Mouse (Mus musculus) embryonic facial prominence, embryonic 13.5 days (tissue): Measurements from ENCODE around the gene Inpp5d. TPM values are rescaled to one million over a fixed set of nuclear protein-coding genes. Genes with fewer than 3 reads are reported as not detected.
"Not testable (repeated sequence)": the region's sequence is repeated elsewhere in the genome, so short reads cannot be mapped to it uniquely, and the experiment has no call there.

Source experiments
- ATAC-seq: fragments of 200-750 bp; cut with Nextera tagmentation; 2 replicates; pipeline ENCODE4 v1.8.0; 2017; ENCODE audit warnings: low read depth; ENCODE audit not compliant: insufficient number of reproducible peaks, insufficient read depth, low FRiP score, low TSS enrichment
- H3K27ac ChIP-seq: fragments of 300-500 bp; sonication (generic); 2 replicates; pipeline ENCODE4 v1.5.1; 2015; ENCODE audit warnings: moderate library complexity, mild to moderate bottlenecking, inconsistent platforms
- H3K27me3 ChIP-seq: fragments of 300-500 bp; sonication (generic); 2 replicates; pipeline ENCODE4 v1.6.1; 2015; ENCODE audit warnings: mild to moderate bottlenecking, inconsistent platforms
- H3K36me3 ChIP-seq: fragments of 300-500 bp; sonication (generic); 2 replicates; pipeline ENCODE4 v1.6.1; 2015; ENCODE audit warnings: mild to moderate bottlenecking, inconsistent platforms
- H3K4me1 ChIP-seq: fragments of 300-500 bp; sonication (generic); 2 replicates; pipeline ENCODE4 v1.6.1; 2015; ENCODE audit warnings: inconsistent platforms
- H3K4me2 ChIP-seq: fragments of 300-500 bp; sonication (generic); 2 replicates; pipeline ENCODE4 v1.6.1; 2015; ENCODE audit warnings: moderate library complexity, mild to moderate bottlenecking, inconsistent platforms
- H3K4me3 ChIP-seq: fragments of 300-500 bp; sonication (generic); 2 replicates; pipeline ENCODE4 v1.5.1; 2015; ENCODE audit warnings: mild to moderate bottlenecking, inconsistent platforms
- H3K9ac ChIP-seq: fragments of 300-500 bp; sonication (generic); 2 replicates; pipeline ENCODE4 v1.6.1; 2015; ENCODE audit warnings: mild to moderate bottlenecking, inconsistent platforms
- H3K9me3 ChIP-seq: fragments of 300-500 bp; sonication (generic); 2 replicates; pipeline ENCODE4 v1.6.1; 2016; ENCODE audit warnings: inconsistent platforms
- WGBS: fragments of 180-500 bp; shearing (Covaris S2); methylation state at CpG from one replicate; pipeline ENCODE4 v1.1.7; 2015; ENCODE audit warnings: mixed read lengths; 5-methylcytosine and 5-hydroxymethylcytosine counted together
- polyA plus RNA-seq: library from polyadenylated mRNA; unstranded; fragments of >200 nt; fragmentation: Nextera tagmentation; extraction: Ambion mirVana; gene quantifications from 2 replicates; pipeline ENCODE4 v1.2.1, GENCODE M21; 2015

The Inpp5d gene
- polyA plus RNA-seq, 1 experiment from 2014 or later: 3.6 TPM

DNA sequence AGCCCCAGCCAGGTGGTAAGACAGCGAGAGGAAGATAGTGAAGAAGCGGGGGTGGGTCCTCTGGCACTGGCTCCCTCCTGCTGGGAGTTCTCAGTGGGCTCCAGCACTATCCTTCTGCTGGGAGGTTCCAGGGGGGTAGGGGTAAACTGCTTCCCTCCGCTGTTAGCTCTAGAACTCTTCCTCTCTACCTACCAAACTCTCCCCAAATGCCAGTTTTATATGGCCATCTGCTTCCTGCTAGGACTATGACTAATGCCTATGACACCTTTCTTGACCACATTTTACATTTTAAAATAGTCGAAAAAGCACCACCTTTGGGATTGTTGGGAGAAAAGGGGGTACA lies 39.5 kb downstream of the Inpp5d start:
- Histone ChIP-seq H3K36me3 (no peaks in the 10 kb centered on the region), H3K4me1 (no peaks in the 10 kb centered on the region), H3K27ac (no peak overlapping the region), H3K4me2 (no peak overlapping the region), H3K4me3 (no peak overlapping the region), H3K27me3 (no peaks in the 10 kb centered on the region), H3K9ac (no peak overlapping the region), H3K9me3 (no peaks in the 10 kb centered on the region)
- WGBS: 80% methylated on average over 4 of the region's 4 CpGs
- ATAC-seq: no peak

DNA sequence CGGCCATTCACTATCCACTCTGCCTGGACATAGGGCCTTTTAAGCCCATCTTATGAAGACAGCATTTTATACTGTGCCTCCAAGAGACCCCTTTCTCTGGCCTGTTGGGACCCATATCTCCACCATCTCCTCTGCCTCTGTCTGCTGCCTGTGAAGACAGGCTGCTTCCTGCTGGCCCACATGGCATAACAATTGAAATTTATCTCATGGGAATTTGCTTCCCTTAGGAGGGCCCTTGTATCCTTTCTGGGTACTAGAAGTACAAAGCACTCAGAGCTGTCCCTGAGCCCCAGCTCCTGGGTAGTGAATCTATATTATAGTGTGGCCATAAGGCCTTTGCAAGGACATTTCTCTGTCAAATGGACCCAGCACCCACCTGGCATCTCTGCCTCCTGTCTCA lies 40.6 kb downstream of the Inpp5d start:
- H3K4me1 ChIP-seq: no peaks in the 10 kb centered on the region
- H3K27ac ChIP-seq: no peak overlapping the region
- H3K4me2 ChIP-seq: no peak overlapping the region
- no peak overlapping the region for H3K9ac ChIP-seq
- H3K27me3 ChIP-seq: no peaks in the 10 kb centered on the region
- no peaks in the 10 kb centered on the region for H3K9me3 ChIP-seq
- H3K36me3 ChIP-seq: no peaks in the 10 kb centered on the region
- 86% methylated on average over 1 of the region's 1 CpGs for WGBS
- no peak for ATAC-seq
- H3K4me3 ChIP-seq: no peak overlapping the region

DNA sequence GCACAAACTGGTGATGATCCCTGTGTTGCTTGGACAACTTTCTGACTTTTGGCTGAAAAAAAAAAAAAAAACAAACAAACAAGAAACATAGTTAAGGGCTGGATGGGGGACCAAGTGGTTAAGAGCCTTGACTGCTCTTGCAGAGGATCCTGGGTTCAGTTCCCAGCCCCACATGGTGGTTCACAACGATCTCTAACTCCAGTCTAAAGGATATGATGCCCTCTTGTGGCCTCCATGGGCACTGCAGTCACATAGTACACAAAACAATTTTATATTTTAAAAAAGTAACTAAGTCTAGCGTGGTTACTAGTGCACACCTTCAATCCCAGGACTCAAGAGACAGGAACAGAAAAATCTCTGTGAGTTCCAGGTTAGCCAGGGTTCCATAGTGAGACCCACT lies 43.9 kb downstream of the Inpp5d start:
- H3K4me2 ChIP-seq: no peak overlapping the region
- no peaks in the 10 kb centered on the region for H3K36me3 ChIP-seq
- H3K9me3 ChIP-seq: no peaks in the 10 kb centered on the region
- WGBS: 80% methylated on average over 2 of the region's 2 CpGs
- no peaks in the 10 kb centered on the region for H3K4me1 ChIP-seq
- ATAC-seq: no peak
- no peak overlapping the region for H3K27ac ChIP-seq
- H3K9ac ChIP-seq: no peak overlapping the region
- H3K4me3 ChIP-seq: no peak overlapping the region
- H3K27me3 ChIP-seq: no peaks in the 10 kb centered on the region

DNA sequence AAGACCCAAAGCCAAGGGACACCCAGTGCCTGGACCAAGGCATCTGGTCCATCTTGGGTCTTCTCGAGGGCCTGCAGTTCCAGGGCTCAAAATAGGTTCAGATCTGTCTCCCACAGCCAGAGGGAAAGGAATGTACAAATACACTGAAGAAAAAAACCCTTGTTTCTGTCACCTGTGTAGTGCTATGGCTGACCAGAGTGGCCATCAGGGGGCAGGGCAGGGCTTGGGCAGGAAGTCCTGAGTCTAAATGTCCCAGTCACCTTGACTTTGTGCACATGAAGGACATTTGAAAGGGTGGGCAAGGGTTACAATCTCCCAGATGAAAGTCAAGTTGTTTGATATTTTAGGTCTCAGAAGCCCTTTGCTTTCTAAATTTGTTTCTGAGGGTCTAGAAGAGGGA lies 46.9 kb downstream of the Inpp5d start:
- no peaks in the 10 kb centered on the region for H3K36me3 ChIP-seq
- ATAC-seq: no peak
- no peaks in the 10 kb centered on the region for H3K4me1 ChIP-seq
- H3K9me3 ChIP-seq: no peaks in the 10 kb centered on the region
- H3K9ac ChIP-seq: no peak overlapping the region
- 71% methylated on average over 1 of the region's 1 CpGs for WGBS
- no peak overlapping the region for H3K27ac ChIP-seq
- H3K27me3 ChIP-seq: no peaks in the 10 kb centered on the region
- H3K4me2 ChIP-seq: no peak overlapping the region
- no peak overlapping the region for H3K4me3 ChIP-seq

- WGBS: 87% methylated on average over 7 of the region's 7 CpGs
- Histone ChIP-seq H3K27ac (no peak overlapping the region), H3K9ac (no peak overlapping the region), H3K36me3 (no peaks in the 10 kb centered on the region), H3K4me3 (no peak overlapping the region), H3K4me2 (no peak overlapping the region), H3K9me3 (no peaks in the 10 kb centered on the region), H3K4me1 (no peaks in the 10 kb centered on the region), H3K27me3 (no peaks in the 10 kb centered on the region)
- ATAC-seq: no peak
Measured at GRCm38 (mm10) chr1:87668300-87668699, 48.2 kb downstream of the Inpp5d start.

GRCm38 (mm10) chr1:87671483-87671882 lies 51.4 kb downstream of the Inpp5d start:
- no peaks in the 10 kb centered on the region for H3K27me3 ChIP-seq
- no peak overlapping the region for H3K4me2 ChIP-seq
- no peaks in the 10 kb centered on the region for H3K36me3 ChIP-seq
- no peak overlapping the region for H3K4me3 ChIP-seq
- H3K27ac ChIP-seq: no peak overlapping the region
- no peaks in the 10 kb centered on the region for H3K4me1 ChIP-seq
- WGBS: 67% methylated on average over 4 of the region's 4 CpGs
- H3K9ac ChIP-seq: no peak overlapping the region
- H3K9me3 ChIP-seq: no peaks in the 10 kb centered on the region
- no peak for ATAC-seq

DNA sequence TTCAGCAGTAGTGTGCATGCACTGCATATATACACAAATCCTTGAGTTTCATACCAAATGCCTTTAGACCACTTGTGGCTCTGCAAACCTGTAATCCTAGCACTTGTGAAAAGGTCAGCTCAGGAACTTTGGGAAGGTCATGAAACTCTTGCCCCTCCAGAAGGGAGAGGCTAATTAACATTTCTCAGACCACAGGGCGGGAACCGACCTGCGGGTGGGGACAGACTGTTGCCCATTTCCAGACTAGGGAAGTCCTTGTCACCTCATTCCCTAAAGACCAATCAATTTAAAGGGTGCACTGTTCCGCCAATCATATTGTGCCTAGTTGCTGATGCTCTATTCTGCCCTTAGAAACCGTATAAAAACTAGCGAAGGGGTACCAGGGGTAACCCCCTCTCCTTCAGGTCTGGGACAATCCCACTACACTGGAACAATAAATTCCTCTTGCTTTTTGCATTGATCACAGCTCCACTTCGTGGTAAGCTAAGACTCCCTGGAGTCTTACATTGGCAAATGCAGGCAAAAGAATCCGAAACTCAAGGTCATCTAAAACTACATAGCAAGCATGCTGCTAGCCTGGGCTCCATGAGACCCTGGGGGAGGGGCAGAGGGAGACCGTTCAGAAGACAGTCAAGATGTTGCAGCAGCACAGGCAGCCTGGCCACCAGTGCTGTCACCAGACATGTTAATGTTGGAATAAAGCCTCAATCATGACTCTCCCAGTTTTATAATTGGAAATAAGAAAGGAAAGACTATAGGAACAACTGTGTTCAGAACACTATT lies 53.9 kb downstream of the Inpp5d start:
- Histone ChIP-seq H3K4me2 (no peak overlapping the region), H3K4me1 (no peaks in the 10 kb centered on the region), H3K9me3 (no peaks in the 10 kb centered on the region), H3K4me3 (no peak overlapping the region), H3K27ac (no peak overlapping the region), H3K36me3 (no peaks in the 10 kb centered on the region), H3K9ac (no peak overlapping the region), H3K27me3 (no peaks in the 10 kb centered on the region)
- WGBS: 68% methylated on average over 9 of the region's 9 CpGs
- no peak for ATAC-seq

DNA sequence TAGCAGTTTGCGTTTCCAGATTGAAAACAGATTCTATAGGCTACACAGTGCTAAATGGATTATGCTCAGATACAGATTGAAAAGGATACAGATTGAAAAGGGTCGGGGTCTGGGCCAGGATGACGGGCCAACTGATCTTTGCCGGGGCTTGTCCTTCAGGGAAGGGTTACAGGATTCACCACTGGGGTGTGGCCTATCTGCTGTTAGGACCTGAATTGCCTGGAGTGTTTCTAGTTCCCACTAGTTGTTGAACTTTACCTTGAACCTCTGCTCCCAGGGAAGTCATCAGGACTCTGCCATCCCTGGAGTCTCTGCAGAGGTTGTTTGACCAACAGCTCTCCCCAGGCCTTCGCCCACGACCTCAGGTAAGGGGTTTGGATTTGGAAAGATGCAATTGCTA lies 55.9 kb downstream of the Inpp5d start:
- WGBS: 54% methylated on average over 6 of the region's 6 CpGs
- H3K4me3 ChIP-seq: no peak overlapping the region
- H3K27me3 ChIP-seq: no peaks in the 10 kb centered on the region
- H3K4me1 ChIP-seq: no peaks in the 10 kb centered on the region
- no peak overlapping the region for H3K9ac ChIP-seq
- H3K4me2 ChIP-seq: no peak overlapping the region
- H3K36me3 ChIP-seq: no peaks in the 10 kb centered on the region
- no peak overlapping the region for H3K27ac ChIP-seq
- no peaks in the 10 kb centered on the region for H3K9me3 ChIP-seq
- ATAC-seq: no peak

- Histone ChIP-seq H3K9me3 (no peaks in the 10 kb centered on the region), H3K27ac (no peak overlapping the region), H3K4me1 (no peaks in the 10 kb centered on the region), H3K36me3 (no peaks in the 10 kb centered on the region), H3K4me3 (no peak overlapping the region), H3K9ac (no peak overlapping the region), H3K4me2 (no peak overlapping the region), H3K27me3 (no peaks in the 10 kb centered on the region)
- no peak for ATAC-seq
- 59% methylated on average over 5 of the region's 5 CpGs for WGBS
Measured at GRCm38 (mm10) chr1:87679089-87679488, 59.0 kb downstream of the Inpp5d start.

DNA sequence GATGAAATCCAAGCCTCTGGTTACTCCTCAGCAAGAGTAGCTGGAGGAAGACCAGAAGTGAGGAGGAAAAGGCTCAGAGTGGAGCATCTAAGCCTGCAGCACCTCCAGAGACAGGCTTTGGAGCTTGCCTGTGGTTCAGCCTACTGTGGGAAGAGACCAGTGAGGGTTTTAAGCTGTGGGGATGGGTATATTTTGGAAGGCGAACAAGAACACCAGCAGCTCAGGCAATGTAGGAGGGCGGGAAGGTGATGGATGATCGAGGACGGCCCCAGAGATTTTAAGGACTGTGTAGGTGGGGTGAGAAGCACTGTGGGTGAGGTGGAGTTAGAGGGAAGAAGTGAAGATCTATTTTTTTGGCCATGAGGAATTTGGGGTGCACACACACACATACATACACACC lies 60.8 kb downstream of the Inpp5d start:
- WGBS: 90% methylated on average over 4 of the region's 4 CpGs
- H3K9me3 ChIP-seq: no peaks in the 10 kb centered on the region
- no peak overlapping the region for H3K9ac ChIP-seq
- H3K27me3 ChIP-seq: no peaks in the 10 kb centered on the region
- H3K4me3 ChIP-seq: no peak overlapping the region
- H3K36me3 ChIP-seq: no peaks in the 10 kb centered on the region
- no peak overlapping the region for H3K4me2 ChIP-seq
- no peak for ATAC-seq
- no peaks in the 10 kb centered on the region for H3K4me1 ChIP-seq
- no peak overlapping the region for H3K27ac ChIP-seq

GRCm38 (mm10) chr1:87682473-87682872 lies 62.4 kb downstream of the Inpp5d start:
- H3K9ac ChIP-seq, H3K4me1 ChIP-seq, H3K9me3 ChIP-seq, H3K27me3 ChIP-seq, H3K4me3 ChIP-seq, H3K27ac ChIP-seq, H3K4me2 ChIP-seq, ATAC-seq, H3K36me3 ChIP-seq: not testable (repeated sequence)
- WGBS: 82% methylated on average over 7 of the region's 7 CpGs

- H3K4me2 ChIP-seq: no peak overlapping the region
- no peak overlapping the region for H3K4me3 ChIP-seq
- no peaks in the 10 kb centered on the region for H3K9me3 ChIP-seq
- H3K27me3 ChIP-seq: no peaks in the 10 kb centered on the region
- no peaks in the 10 kb centered on the region for H3K4me1 ChIP-seq
- H3K9ac ChIP-seq: no peak overlapping the region
- H3K27ac ChIP-seq: no peak overlapping the region
- 90% methylated on average over 5 of the region's 5 CpGs for WGBS
- no peaks in the 10 kb centered on the region for H3K36me3 ChIP-seq
- ATAC-seq: no peak
Measured at GRCm38 (mm10) chr1:87684071-87684470, 64.0 kb downstream of the Inpp5d start.
